Mouse (Mus musculus) intestine, embryonic 16.5 days (tissue): ENCODE results near the gene Ap3b1. TPM values are rescaled to one million over a fixed set of nuclear protein-coding genes. Genes with fewer than 3 reads are reported as not detected.
"Not testable (repeated sequence)": the region's sequence is repeated elsewhere in the genome, so short reads cannot be mapped to it uniquely, and the experiment has no call there.

Experiments used
- ATAC-seq: fragments of 200-750 bp; cut with Nextera tagmentation; 2 replicates; pipeline ENCODE4 v1.8.0; 2017; ENCODE audit warnings: moderate TSS enrichment, moderate library complexity
- H3K27ac ChIP-seq: fragments of 300-500 bp; sonication (generic); 2 replicates; pipeline ENCODE4 v1.5.1; 2014; ENCODE audit warnings: mild to moderate bottlenecking, low read length
- H3K27me3 ChIP-seq: fragments of 300-500 bp; sonication (generic); replicated peaks from 2 replicates; pipeline ENCODE4 v1.6.1; 2014; ENCODE audit warnings: low read length, control low read depth, mixed read lengths; ENCODE audit not compliant: control insufficient read depth, insufficient read depth
- H3K36me3 ChIP-seq: fragments of 300-500 bp; sonication (generic); 2 replicates; pipeline ENCODE4 v1.6.1; 2014; ENCODE audit warnings: low read length, control low read depth; ENCODE audit not compliant: control insufficient read depth, insufficient read depth
- H3K4me1 ChIP-seq: fragments of 300-500 bp; sonication (generic); 2 replicates; pipeline ENCODE4 v1.6.1; 2014; ENCODE audit warnings: low read length, control low read depth, mixed read lengths; ENCODE audit not compliant: control insufficient read depth, insufficient read depth
- H3K4me2 ChIP-seq: fragments of 300-500 bp; sonication (generic); 2 replicates; pipeline ENCODE4 v1.6.1; 2014; ENCODE audit warnings: low read depth, low read length, control low read depth
- H3K4me3 ChIP-seq: fragments of 300-500 bp; sonication (generic); 2 replicates; pipeline ENCODE4 v1.5.1; 2014; ENCODE audit warnings: mild to moderate bottlenecking, low read length
- H3K9ac ChIP-seq: fragments of 300-500 bp; sonication (generic); 2 replicates; pipeline ENCODE4 v1.6.1; 2014; ENCODE audit warnings: low read depth, low read length
- H3K9me3 ChIP-seq: fragments of 300-500 bp; sonication (generic); 2 replicates; pipeline ENCODE4 v1.6.1; 2016; ENCODE audit warnings: low read length, control low read depth; ENCODE audit not compliant: control insufficient read depth
- WGBS: fragments of 180-500 bp; shearing (Covaris S2); extraction: QIAGEN DNeasy Blood & Tissue Kit; methylation state at CpG from one replicate; pipeline ENCODE4 v1.1.7; 2014; 5-methylcytosine and 5-hydroxymethylcytosine counted together
- polyA plus RNA-seq: library from polyadenylated mRNA; unstranded; fragments of >200 nt; fragmentation: Nextera tagmentation; extraction: Ambion mirVana; gene quantifications from 2 replicates; pipeline ENCODE4 v1.2.1, GENCODE M21; 2015

The Ap3b1 gene
- polyA plus RNA-seq, 1 experiment from 2014 or later, result 48.9 TPM

- no peaks in the 10 kb centered on the region for H3K36me3 ChIP-seq
- H3K4me1 ChIP-seq, result no peaks in the 10 kb centered on the region
- no peaks in the 10 kb centered on the region for H3K9me3 ChIP-seq
- no peak overlapping the region for H3K4me3 ChIP-seq
- H3K27me3 ChIP-seq, result no peaks in the 10 kb centered on the region
- 93% methylated on average over 5 of the region's 5 CpGs for WGBS
- H3K27ac ChIP-seq, result no peak overlapping the region
- ATAC-seq, result no peak
- no peak overlapping the region for H3K9ac ChIP-seq
- no peak overlapping the region for H3K4me2 ChIP-seq
Observed at GRCm38 (mm10) chr13:94343192-94343591, 15.6 kb upstream of the Ap3b1 start.

- not testable (repeated sequence) for H3K4me1 ChIP-seq, H3K4me3 ChIP-seq, H3K36me3 ChIP-seq, ATAC-seq, H3K27ac ChIP-seq, H3K27me3 ChIP-seq, H3K9me3 ChIP-seq, H3K9ac ChIP-seq, H3K4me2 ChIP-seq
- WGBS, result 96% methylated on average over 14 of the region's 14 CpGs
Observed at GRCm38 (mm10) chr13:94344600-94344999, 14.2 kb upstream of the Ap3b1 start.

- H3K4me2 ChIP-seq, result no peak overlapping the region
- no peak for ATAC-seq
- no peak overlapping the region for H3K4me3 ChIP-seq
- WGBS, result 70% methylated on average over 3 of the region's 3 CpGs
- no peaks in the 10 kb centered on the region for H3K27me3 ChIP-seq
- H3K36me3 ChIP-seq, result no peaks in the 10 kb centered on the region
- no peak overlapping the region for H3K9ac ChIP-seq
- H3K9me3 ChIP-seq, result no peaks in the 10 kb centered on the region
- H3K27ac ChIP-seq, result no peak overlapping the region
- H3K4me1 ChIP-seq, result peaks cover 5% of the 10 kb centered on the region; the same call in 1 of the 2 replicates
Observed at GRCm38 (mm10) chr13:94354584-94354983, 4.2 kb upstream of the Ap3b1 start.

GRCm38 (mm10) chr13:94358101-94358400 is 709 bp upstream of the Ap3b1 start:
- Histone ChIP-seq H3K27ac (peak overlapping the region; percentile 95), H3K9ac (peak overlapping the region; percentile 87), H3K4me1 (peaks cover 8% of the 10 kb centered on the region), H3K36me3 (no peaks in the 10 kb centered on the region), H3K27me3 (no peaks in the 10 kb centered on the region), H3K4me3 (peak overlapping the region; percentile 83), H3K9me3 (no peaks in the 10 kb centered on the region), H3K4me2 (peak overlapping the region; percentile 96)
- under 1% methylated on average over 9 of the region's 9 CpGs for WGBS
- no peak for ATAC-seq

- Histone ChIP-seq H3K4me1 (peaks cover 12% of the 10 kb centered on the region), H3K9ac (peak overlapping the region; percentile 87), H3K4me2 (peak overlapping the region; percentile 73), H3K4me3 (peak overlapping the region; percentile 83), H3K36me3 (no peaks in the 10 kb centered on the region), H3K27ac (peak overlapping the region; percentile 95), H3K27me3 (no peaks in the 10 kb centered on the region), H3K9me3 (no peaks in the 10 kb centered on the region)
- ATAC-seq, result no peak
- WGBS, result 14% methylated on average over 25 of the region's 25 CpGs
Observed at GRCm38 (mm10) chr13:94359282-94359920, 641 bp downstream of the Ap3b1 start.

- H3K27me3 ChIP-seq, ATAC-seq, H3K27ac ChIP-seq, H3K9me3 ChIP-seq, H3K4me3 ChIP-seq, H3K36me3 ChIP-seq, H3K4me2 ChIP-seq, H3K9ac ChIP-seq: not testable (repeated sequence)
- H3K4me1 ChIP-seq, result peaks cover 15% of the 10 kb centered on the region
- WGBS, result 83% methylated on average over 10 of the region's 10 CpGs
Observed at GRCm38 (mm10) chr13:94361013-94361580, 2.3 kb downstream of the Ap3b1 start.

- H3K4me2 ChIP-seq, result no peak overlapping the region
- 90% methylated on average over 2 of the region's 2 CpGs for WGBS
Observed at GRCm38 (mm10) chr13:94364336-94364735, 5.6 kb downstream of the Ap3b1 start.

GRCm38 (mm10) chr13:94365108-94365907 is 6.5 kb downstream of the Ap3b1 start:
- WGBS, result 56% methylated on average over 13 of the region's 13 CpGs

More at GRCm38 (mm10) chr13:94364336-94364735, 5.6 kb downstream of the Ap3b1 start:
- no peaks in the 10 kb centered on the region for H3K9me3 ChIP-seq
- H3K27ac ChIP-seq, result peak overlapping the region; percentile 84
- H3K9ac ChIP-seq, result no peak overlapping the region
- no peak for ATAC-seq
- H3K4me1 ChIP-seq, result peaks cover 14% of the 10 kb centered on the region
- no peaks in the 10 kb centered on the region for H3K36me3 ChIP-seq
- no peak overlapping the region for H3K4me3 ChIP-seq
- no peaks in the 10 kb centered on the region for H3K27me3 ChIP-seq

GRCm38 (mm10) chr13:94367869-94368268 is 9.1 kb downstream of the Ap3b1 start:
- no peak for ATAC-seq
- no peak overlapping the region for H3K9ac ChIP-seq
- no peaks in the 10 kb centered on the region for H3K36me3 ChIP-seq
- no peaks in the 10 kb centered on the region for H3K9me3 ChIP-seq
- no peak overlapping the region for H3K4me2 ChIP-seq
- WGBS, result 97% methylated on average over 2 of the region's 2 CpGs
- H3K27ac ChIP-seq, result no peak overlapping the region
- H3K4me3 ChIP-seq, result no peak overlapping the region
- H3K27me3 ChIP-seq, result no peaks in the 10 kb centered on the region
- peaks cover 11% of the 10 kb centered on the region for H3K4me1 ChIP-seq

More at GRCm38 (mm10) chr13:94365108-94365907, 6.5 kb downstream of the Ap3b1 start:
- Histone ChIP-seq H3K36me3 (no peaks in the 10 kb centered on the region), H3K27me3 (no peaks in the 10 kb centered on the region), H3K9ac (0 out of 2 replicates have a peak overlapping the region, but pooled peaks have one; percentile 28), H3K4me2 (peak overlapping the region; percentile 4), H3K4me3 (no peak overlapping the region), H3K4me1 (peaks cover 11% of the 10 kb centered on the region), H3K27ac (peak overlapping the region; percentile 84), H3K9me3 (no peaks in the 10 kb centered on the region)
- ATAC-seq, result peak; percentile 96
